Mouse (Mus musculus): ENCODE data around the gene Apip. TPM values are rescaled to one million over a fixed set of nuclear protein-coding genes. Genes with fewer than 3 reads are reported as not detected.

Apip gene
- 0.98 and 11.2 TPM in 2 replicates for polyA plus RNA-seq (2012; ENCODE audit: low replicate concordance)

GRCm38 (mm10) chr2:103073219-103073982 lies at the start of gene Apip, which contains the start of gene Pdhx:
Gene Apip, plus strand, starts transcription at chr2:103073675.
Gene Pdhx, minus strand, starts transcription at chr2:103073513.

Other genes starting within 250 kb of the Apip start
- 5.9 and 14.4 TPM in 2 replicates for gene Cd44, start 172.0 kb upstream of the Apip start, polyA plus RNA-seq (2012; ENCODE audit: low replicate concordance)
- gene Pdhx, start 162 bp upstream of the Apip start, polyA plus RNA-seq (2012; ENCODE audit: low replicate concordance) = 3.4 and 6.1 TPM in 2 replicates
- gene Ehf, start 229.6 kb downstream of the Apip start, polyA plus RNA-seq (2012; ENCODE audit: low replicate concordance) = not detected in 2 replicates